Comparison of ENCODE assay signal across 8 mouse cellular contexts in genomic region chr12:26071610-26072009, GRCm38 (mm10).
DNase-seq lines count a peak whose midpoint lies in the region; ATAC-seq lines count a peak whose summit lies in the region.

No protein-coding gene starts in this region.

- H3K4me3 ChIP-seq in lung, embryonic 16.5 days (ENCODE audit: low read length): no peak overlapping the region

- ATAC-seq in lung, embryonic 16.5 days (ENCODE audit: low read depth): peak; percentile 67; the same call in 1 of the 2 replicates

- H3K27ac ChIP-seq in lung, embryonic 16.5 days (ENCODE audit: low read length): no peak overlapping the region

- H3K9ac ChIP-seq in lung, embryonic 16.5 days (ENCODE audit: low read length): no peak overlapping the region

- WGBS in lung, embryonic 16.5 days: 4% methylated on average over 3 of the region's 3 CpGs

- peaks cover 9% of the 10 kb centered on the region for H3K4me1 ChIP-seq in lung, embryonic 16.5 days (replicated peaks; ENCODE audit: control insufficient read depth, insufficient read depth, low read length)

- no peaks in the 10 kb centered on the region for H3K9me3 ChIP-seq in lung, embryonic 16.5 days (ENCODE audit: control insufficient read depth, low read length)

- no peaks in the 10 kb centered on the region for H3K36me3 ChIP-seq in lung, embryonic 16.5 days (ENCODE audit: control insufficient read depth, insufficient read depth, low read length)

- peak; percentile 82 to 83 for DNase-seq in B cell, adult 2 months
- DNase-seq in T-cell, adult 2 months (ENCODE audit: low spot score): peak; percentile 76
- peak; percentile 69 to 83 for DNase-seq in cerebellum, postnatal 36 days
- DNase-seq in gastrocnemius, postnatal 10 days: peak; percentile 56
- DNase-seq in kidney, postnatal 10 days: peak; percentile 77
- peak; percentile 85 for DNase-seq in retina, postnatal 1 day
- peak; percentile 62 for DNase-seq in urinary bladder, postnatal 14 days (ENCODE audit: low spot score)

- H3K27me3 ChIP-seq in lung, embryonic 16.5 days (ENCODE audit: control insufficient read depth, insufficient read depth, low read depth, low read length): no peaks in the 10 kb centered on the region; the same call in 1 of the 2 replicates

- H3K4me2 ChIP-seq in lung, embryonic 16.5 days (ENCODE audit: low read depth, low read length): no peak overlapping the region
